Mouse (Mus musculus): ENCODE measurements around the gene Trdmt1.

The Trdmt1 gene

DNA sequence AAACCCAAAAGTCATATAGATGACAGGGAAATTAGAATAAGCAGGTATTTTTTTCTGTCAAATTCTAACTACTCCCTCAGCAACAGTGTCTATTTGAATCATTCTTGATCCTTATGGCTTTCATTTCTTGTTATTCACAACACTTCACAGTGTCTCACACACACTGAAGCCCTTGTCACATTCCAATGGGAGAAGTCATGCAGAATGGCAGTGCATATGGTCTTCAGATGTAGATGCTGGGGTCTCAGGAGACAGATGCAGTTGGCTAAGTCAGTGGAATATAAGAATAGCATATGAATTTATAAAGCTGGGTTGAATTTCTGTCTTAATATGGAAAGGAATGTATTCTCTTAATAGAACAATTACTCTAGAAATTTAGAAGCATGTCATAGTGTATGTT, 11.8 kb upstream of the Trdmt1 start:
- DNase-seq, result no peak

DNA sequence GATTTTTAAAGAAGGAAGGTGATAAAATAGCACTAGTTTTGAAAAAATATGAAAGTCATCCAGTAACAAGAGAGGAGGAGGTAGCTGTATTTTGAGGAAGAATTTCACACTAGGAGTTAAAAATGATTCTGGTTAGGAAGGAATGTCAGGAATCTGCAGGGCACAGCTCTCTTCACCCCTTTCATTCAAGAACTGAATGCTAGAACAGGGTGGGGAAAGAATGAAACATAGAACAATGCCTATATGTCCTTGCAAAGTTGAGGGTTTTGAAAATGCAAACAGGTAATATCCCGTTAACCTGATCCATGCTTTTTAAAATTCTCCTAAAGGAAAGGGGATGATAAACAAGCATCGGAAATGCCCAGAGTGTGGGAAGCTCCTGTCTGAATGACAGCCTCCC, 9.5 kb upstream of the Trdmt1 start:
- DNase-seq, result no peak

DNA sequence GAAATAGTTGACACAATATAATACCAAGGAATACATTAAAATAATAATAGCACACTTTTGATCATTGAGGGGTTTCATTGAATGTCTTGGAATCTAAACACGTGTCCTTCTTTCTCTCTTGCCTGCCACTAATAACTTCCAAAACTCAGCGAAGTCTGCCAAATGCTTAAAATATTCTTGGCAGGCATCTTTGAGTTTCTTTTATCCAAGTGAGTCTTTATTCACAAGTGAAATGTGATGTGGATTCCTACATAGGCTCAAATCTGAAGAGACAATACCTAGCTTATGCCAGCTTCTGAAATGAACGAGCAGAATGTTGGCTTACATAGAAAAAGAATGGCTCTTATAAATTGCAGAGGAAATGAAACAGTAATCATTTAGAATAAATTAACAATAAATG, 4.3 kb upstream of the Trdmt1 start:
- no peak for DNase-seq

DNA sequence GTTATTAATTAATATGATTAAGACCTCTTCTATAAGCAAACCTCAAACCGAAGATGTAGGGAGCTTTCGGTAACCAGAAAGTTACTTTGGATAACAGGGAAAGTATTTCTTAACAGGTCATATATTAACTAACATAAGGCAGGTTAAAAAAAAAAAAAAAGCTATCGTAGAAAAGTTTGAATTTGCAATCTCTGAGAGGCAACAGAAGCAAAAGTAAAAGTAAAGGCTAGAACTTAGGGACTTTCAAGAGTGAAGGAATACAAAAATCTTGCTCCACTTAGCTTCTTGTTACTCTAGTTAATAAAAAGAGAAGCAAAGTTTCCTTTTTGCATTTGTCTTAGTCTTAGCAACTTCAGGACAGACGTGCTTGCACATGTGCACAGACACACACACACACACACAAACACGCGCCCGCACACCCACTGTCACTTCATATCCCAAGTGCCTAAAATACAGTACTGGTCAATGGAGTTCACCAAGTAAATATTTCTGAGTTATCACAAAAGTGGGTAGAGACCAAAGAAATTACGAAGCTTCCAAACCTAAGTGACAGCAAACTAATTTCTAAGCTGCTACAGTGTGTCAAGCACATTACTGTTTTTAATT, 846 bp downstream of the Trdmt1 start:
- DNase-seq, result peak in 1 of 2 experiments; percentile 17

DNA sequence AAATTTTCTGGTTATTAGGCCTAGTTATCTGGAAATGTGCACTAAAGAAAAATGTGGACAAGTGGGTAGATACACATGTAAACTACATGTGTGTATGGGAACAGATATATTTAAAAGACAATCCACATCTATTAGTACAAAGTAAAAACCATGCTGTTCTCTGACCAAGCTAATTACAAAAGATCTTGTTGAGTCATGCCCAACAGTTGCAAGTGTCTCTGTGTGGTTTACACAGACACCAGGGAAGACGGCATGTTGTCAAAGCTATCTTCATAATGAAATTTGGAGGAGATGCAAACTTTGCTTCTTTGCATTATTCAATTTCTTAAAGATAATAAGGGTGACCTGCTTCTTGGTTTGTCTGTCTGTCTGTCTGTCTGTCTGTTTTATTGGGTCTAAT, 4.6 kb downstream of the Trdmt1 start:
- DNase-seq, result no peak

DNA sequence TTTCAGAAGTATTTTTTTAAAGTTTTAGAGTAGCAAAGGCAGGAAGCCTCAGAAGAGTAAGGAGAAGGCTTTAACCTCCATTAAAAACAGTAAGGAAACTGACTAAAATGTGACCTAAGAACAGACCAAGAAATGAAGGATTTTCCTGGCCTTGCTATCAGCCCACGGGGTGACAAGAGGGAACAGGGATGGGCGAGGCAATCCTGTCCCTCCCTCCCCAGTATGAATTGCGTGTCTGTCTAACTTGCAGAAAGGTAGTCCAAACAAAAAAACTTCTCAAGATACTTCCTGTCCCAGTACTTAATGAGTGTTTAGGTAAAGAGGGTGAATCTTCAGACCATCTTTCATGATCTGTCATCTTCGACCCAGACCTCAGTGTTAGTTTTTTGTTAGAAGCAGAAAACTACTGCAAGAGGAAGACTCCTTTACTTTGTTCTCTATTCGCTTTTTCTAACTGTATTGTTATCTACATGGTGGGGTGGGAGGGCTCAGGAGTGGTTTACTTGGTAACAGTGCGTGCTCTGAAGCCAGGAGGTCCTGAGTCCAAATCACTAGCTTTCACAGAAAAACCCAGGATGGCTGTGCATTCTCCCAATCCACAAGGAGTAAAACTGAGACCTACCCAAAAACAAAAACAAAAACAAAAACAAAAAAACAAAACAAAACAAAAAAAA, 5.6 kb downstream of the Trdmt1 start:
- DNase-seq, result no peak

DNA sequence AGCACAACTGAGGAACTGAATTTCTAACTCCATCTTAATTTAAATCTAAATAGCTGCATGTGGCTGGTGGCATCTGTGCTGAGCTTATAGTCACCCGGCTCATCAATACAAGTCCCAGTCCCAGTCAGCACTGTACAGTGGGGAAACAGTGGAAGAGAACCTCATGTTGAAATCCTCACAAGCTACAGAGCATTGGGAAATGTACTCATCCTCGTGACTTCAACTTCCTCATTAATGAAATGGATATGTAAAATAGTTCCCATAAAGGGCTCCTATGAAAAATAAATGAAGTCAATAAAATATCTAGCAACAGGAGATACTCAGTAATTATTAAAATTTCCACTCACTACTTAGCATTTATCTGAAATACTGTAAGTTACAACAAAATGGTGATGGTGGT, 6.2 kb downstream of the Trdmt1 start:
- no peak for DNase-seq

DNA sequence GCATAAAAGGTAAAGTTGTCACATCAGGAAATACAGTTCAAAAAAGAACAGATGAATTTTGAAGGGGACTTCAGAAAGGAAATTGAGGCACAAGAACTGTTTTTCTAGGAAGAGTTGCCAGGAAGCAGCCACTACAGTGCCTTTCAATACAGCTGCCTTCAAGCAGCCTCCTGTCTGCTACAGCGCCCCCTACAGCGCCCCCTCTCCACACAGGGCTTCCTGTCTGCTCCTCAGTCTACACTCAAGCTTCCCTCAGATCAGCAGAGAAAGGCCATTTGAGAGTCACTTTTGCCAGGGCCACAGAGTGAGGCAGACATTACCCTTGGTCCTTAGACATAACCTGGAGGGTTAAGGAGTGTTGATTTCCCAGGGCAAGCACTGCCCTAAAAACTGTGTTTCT, 6.7 kb downstream of the Trdmt1 start:
- DNase-seq, result no peak

DNA sequence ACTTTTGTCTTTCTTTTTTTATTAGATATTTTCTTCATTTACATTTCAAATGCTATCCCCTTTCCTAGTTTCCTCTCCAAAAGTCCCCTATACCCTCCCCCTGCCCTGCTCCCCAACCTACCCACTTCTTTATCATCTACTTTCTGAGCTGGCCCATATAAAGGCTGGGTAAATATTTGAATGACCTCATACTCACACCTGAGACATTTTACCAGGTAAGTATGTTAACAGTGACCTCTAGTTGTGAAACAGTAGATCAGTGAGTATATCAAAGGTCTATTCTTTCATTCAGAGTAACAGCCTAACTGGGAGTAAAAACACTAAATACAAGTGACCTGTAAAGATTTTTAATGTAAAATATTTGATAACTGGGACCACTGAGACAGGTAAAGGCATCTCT, 7.7 kb downstream of the Trdmt1 start:
- DNase-seq, result no peak

DNA sequence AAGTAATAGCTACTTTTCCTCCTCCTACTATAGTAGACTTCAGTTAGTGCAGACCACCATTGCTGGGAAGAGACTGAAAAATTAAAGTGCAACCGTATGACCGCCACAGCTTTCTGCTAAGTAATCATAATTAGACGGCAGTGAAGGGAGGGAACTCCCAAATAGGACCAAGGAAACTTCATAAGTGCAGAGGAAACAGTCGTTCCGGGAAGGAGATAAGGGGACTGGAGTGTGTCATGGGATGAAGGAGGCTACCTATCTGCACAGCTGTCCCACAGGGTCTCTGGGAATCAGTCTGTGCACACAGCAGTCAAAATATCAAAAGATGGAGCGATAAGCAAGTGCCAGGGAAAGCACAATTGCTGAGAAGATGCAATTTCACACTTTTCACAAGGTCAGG, 13.8 kb downstream of the Trdmt1 start:
- DNase-seq, result no peak

DNA sequence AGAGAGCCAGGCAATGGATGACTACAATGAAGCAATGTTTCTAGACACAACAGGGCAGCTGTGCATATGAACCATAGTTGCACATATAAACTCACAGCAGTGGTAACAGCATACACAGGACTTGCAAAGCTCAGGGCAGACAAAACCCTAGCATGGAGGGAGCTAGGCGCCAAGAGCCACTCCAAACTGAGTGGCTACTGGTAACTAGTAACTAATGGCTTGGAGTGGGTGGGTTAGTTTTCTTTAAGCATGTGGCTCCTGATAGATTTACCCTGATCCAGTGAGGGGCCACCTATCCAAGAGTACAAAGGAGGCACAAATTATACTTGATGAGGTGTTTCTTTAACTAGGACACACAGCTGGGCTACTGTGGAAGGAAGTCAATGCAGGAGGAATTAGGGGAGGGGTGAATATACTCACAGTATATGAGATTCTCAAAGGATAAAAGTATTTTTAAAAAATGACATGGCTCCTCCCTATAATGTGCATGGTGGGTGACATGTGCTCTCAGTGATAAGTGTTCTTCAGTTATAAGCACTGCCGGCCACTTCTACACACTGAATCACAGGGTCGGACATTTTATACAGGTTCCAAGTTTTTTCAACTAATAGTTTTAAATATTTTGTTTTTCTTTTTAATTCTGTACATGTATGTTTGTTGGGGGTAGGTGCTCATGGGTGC, 15.1 kb downstream of the Trdmt1 start:
- no peak for DNase-seq

DNA sequence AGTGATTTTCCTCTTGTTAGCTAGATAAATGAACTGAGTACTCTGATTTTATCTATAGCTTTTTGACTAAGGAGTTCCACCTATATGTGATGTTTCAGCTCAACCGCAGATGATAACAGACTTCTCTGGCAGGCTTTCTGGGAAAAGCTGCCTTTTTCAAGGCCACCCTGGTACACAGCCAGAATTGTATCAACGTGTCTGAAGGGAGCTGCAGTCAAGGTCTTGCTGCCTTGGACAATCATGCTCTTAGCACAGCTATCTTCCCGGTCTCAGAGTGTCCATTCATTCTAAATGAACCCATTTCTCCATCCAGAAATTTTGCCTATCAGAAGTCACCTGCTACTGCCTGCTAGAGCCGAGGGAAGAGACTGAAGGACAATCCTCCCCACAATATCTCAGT, 16.9 kb downstream of the Trdmt1 start:
- peak; percentile 7 to 17 for DNase-seq

DNA sequence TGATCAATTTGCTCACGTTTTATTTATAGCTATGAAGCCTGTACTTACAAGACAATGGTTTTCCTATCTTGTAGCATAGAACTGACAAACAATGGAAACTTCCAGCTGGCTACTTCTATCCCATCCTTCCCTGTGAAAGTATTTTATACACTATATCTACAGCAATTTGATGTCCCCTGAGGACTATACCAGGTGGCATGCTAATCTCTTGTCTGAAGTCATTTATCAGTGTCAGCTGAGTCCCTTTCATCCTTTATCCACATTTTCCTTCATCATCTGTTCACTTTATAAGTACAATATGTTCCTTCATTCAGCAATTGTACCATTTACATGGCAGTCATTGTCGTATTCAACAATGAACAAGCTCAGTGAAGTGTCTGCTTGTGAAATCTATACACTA, 17.3 kb downstream of the Trdmt1 start:
- no peak for DNase-seq

DNA sequence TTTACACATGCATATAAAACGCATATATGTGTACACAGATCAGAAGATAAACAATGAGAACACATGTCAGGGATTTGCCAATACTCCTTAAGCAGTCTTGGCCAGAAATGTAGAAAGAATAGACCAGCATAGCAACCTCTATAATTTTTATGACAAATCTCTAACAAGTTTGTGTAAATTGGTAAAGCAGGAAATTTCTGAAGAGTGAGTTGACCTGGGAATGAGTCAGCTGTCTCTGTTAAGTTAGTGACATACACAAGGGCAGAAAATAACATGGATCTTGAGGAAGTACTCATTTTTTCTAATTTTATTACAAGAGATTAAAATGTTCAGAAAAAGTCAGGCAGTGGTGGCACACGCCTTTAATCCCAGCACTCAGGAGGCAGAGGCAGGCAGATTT, 18.3 kb downstream of the Trdmt1 start:
- no peak for DNase-seq

DNA sequence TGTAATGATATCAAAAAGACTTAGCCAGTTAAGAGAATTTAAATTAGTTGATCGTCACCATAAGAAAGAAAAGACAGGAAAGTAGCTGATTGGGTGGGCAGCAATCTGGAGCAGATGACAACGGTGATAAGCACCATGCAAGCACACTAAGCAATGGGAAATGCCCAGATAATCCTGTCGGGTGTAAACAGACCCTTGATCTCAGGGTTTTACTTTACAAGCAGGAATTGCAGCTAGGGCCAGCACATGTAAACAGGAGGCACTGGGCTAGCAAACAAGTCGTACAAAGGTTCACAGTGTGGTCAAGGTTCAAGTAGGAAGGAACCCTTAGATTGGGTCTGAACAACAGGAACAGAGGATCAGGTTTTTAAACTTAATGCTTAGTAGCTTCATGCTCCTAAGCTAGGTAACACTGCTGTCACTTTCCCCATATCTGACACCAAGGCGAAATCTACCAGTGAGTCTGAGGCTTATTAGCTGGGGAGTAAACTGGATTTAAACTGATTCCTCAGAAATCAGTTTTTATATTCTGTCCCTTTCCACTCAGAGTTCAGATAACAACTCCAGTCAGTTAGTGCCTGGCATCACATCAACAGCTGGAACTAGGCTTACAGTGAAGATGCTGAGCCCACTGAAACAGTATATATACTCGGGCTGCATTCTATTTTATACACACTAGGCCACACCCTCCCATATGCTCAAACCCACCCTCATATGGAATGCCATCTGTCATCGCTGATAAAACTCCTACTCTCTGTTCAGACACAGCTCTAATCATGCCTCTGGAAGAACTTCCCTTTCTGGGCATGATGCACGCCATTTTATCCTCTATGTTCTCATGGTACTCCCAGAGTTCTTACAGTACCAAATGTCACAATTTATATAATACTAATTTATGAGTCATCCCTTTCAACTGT, 20.7 kb downstream of the Trdmt1 start:
- DNase-seq, result no peak

DNA sequence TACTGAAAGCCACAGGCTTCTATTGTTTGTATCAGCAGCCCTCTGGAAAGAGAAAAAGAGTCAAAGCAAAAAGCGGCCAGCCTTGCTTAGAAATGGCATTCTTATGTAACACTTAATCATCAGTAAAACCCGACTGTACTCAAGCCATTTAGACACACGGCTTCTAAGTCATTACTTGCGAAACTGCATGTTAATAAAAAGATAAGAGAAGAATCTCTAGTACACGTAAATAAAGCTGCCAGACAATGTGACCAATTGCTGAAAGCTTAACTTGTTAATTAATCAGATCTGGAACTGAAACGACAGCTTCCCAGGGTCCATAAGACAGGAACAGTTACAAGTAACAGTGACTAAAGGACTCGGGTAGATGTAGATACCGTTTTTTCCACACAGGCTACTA, 22.4 kb downstream of the Trdmt1 start:
- DNase-seq, result no peak

DNA sequence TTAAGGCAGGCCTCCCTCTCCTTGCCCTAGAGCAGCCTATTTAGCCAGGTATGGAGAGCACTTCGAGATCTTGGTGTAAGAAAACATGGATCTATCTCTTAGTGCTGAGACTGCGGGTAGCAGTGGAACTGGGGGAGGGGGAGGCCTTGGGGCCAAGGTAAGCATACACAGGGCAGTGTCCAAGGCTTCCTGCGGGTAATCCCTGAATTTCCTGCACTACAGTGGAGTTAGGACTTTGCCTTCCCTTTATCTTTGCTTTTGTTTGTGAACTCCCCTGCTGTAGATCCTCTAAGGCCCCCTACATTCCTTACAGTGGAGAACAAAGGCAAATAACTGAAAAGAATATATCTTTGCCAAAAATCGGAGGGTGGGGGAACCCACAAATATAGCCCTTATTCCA, 29.5 kb downstream of the Trdmt1 start:
- DNase-seq, result no peak

DNA sequence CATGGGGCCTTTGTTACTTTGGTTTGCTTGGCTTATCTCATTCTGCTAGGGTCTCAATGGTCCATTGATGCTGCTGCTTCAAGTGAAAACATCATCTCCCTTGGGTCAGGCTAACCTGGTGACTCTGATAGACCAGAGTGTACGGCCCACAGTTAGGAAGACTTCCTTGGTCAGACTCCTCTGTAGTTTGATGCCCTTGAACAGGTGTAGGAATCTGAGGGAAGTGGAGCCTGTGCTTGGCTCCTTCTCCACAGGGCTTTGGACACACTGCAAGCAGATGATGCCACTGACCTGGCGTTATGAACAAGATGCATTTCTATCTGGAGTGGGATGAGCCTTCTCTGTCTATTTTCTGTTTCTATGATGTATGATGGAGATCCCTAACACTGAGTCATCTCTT, 41.8 kb downstream of the Trdmt1 start:
- DNase-seq, result no peak

DNA sequence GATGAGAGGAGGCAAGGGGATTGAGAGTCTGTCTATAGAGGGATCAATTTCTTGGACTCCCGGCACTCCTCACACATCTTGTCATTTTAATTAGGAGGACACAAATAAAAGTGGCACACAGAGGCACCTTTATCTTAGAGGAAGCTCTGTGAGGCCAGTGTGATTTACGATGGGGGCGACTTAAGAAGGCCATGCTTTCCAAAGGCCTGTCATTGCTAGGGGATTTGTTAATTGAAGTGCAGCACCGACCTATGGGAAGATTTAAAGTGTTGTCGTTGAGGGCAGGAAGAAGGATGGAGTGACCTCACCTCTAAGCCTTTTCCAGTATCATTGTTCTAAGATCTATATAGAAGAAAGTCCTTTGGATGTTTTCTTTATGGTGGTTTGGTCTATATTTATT, 42.9 kb downstream of the Trdmt1 start:
- DNase-seq, result no peak

DNA sequence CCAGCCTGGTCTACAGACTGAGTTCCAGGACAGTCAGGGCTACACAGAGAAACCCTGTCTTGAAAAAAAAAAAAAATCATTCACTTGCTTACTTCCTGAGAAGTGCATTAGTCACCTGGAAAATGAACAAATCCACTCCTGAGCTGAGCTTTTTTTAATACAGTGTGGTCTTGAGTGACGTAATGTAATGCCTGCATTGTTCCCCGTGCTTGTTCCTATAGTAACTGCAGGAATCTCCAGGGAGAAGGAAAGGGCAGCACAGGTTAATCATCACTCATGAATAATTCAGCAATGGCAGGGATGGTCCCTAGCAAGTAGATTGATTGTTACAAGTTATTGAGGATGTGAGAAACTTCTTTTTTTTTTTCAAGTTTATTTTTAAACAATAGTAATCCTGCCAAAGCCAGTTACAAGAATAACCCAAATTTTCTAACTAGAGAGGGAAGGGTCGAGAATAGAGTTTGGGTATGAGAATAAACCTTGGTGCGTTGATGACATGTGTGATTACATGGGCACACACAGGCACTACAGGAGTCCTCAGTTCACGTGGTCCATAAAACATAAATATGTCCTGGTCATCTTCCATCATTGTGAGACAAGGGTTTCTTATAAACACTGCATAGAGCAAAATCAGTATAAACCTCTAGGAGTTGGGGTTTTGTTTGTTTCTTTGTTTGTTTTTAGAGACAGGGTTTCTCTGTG, 44.0 kb downstream of the Trdmt1 start:
- DNase-seq, result no peak

DNA sequence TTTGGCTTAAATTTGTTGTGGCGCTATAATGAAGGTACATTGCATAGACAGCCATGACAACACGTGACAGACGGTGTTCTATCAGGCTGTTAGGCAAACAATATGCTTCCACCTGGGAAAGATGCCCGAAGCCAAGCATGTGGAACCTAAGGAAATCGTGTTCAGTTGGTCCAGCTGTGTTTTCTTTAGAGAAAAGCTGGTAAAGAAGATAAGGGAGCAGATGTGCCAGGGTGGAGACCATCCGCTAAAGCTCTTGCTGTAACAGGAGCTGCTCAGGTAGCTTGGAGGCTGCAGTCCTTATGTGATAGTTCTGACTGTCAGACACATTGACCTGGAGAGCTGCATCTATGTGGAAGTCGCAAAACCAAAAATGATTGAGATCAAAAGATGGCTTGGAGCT, 45.3 kb downstream of the Trdmt1 start:
- DNase-seq, result no peak

DNA sequence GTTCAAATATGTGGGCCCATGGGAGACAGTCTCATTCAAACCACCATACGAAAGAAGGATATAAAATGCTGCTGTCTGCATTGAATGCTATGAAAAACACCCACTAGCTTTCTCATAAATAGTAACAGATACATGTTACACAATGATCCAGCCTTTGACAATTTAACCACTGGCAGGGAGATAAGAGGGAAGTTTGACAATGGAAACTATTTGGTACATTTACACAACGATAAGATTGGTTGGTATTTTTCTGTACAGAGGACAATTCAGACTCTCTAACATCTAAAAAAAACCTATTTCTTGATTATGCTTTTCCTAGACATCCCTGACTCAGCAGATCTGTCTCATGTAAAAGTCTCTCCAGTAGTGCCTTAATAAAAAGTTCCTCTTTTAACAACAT, 48.4 kb downstream of the Trdmt1 start:
- no peak for DNase-seq

DNA sequence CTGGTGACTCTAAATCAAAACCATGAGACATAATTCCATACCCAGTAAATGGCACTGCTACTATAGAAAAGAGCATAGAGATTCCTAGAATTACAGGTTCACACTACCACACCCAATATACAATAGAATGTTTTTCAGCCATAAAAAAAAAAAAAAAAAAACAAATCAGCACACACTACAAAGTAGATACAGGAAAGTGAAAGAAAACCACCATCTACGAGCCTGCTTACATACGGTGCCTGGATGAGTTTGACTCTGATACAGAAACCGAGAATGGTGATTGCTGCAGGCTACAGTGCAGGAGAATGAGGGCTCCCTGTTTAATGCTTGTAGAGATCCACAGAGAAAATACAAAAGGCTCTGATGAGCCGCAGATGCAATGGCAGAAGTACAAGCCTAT, 51.5 kb downstream of the Trdmt1 start:
- DNase-seq, result no peak
